Mouse (Mus musculus) c-Kit-positive CD71-positive TER-119-negative erythroid progenitor cells, embryonic 14.5 days (primary cell): ENCODE data around the gene Ccl28.
"Not testable (repeated sequence)": the region's sequence is repeated elsewhere in the genome, so short reads cannot be mapped to it uniquely, and the experiment has no call there.

Source experiments
- DNase-seq: peaks from one replicate; pipeline ENCODE4 v3.0.0-alpha.2; 2013; ENCODE audit warnings: low read depth

Gene Ccl28

DNA sequence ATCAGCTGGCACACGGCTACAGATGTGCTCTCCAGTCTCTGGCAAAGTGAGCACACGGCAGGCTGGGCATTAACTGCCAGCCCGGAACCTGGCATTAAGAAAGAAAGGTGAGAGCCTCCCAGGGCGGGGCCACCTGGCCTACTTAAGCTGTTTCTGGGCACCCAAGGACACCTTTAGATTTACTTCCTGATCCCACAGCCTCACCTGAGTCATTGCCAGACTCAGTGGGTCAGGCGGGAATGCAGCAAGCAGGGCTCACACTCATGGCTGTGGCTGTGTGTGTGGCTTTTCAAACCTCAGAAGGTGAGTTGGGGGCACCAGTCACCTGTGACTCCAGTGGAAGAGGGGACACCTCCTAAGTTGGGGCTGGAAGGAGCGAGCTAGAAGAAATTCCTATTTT lies at the start of gene Ccl28:
Gene Ccl28 (plus strand): TSS at position 186 of the 400 bp plus-strand sequence.
- no peak for DNase-seq

DNA sequence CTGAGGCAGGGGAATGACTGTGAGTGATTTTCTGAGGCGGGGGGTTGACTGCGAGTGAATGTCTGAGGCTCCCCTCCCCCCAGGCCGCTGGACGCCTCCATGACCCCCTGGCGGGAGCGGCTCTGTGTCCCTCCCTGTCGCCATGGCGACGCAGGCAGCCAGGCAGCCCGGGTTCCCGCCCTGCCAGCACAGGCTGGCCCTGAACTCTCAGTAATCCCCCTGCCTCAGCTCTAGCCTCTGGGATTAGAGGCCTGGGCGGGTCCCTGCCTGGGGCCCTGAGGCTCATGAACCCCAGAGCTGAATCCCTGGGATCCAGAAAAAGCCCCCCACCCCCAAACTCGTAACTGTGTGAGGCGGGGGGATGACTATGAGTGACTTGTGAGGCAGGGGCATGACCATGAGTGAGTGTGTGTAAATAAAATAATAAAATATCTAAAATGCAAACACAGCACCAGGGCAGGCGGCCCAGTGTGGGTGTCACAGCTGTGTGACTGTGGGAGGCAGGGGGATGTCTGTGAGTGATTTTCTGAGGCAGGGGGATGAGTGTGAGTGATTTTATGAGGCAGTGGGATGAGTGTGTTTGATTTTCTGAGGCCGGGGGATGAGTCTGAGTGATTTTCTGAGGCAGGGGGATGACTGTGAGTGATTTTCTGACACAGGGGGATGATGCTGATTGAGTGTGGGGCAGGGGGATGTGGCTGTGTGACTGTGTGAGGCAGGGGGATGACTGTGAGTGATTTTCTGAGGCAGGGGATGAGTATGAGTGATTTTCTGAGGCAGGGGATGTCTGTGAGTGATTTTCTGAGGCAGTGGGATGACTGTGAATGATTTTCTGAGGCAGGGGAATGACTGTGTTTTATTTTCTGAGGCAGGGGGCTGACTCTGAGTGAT lies 27.1 kb upstream of the Ccl28 start:
- peak; percentile 64 for DNase-seq

DNA sequence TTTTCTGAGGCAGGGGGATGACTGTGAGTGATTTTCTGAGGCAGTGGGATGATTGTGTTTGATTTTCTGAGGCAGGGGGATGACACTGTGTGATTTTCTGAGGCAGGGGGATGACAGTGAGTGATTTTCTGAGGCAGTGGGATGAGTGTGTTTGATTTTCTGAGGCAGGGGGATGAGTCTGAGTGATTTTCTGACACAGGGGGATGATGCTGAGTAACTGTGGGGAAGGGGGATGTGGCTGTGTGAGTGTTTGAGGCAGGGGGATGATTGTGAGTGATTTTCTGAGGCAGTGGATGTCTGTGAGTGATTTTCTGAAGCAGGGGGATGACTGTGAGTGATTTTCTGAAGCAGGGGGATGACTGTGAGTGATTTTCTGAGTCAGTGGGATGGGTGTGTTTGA lies 25.2 kb upstream of the Ccl28 start:
- peak; percentile 65 for DNase-seq

DNA sequence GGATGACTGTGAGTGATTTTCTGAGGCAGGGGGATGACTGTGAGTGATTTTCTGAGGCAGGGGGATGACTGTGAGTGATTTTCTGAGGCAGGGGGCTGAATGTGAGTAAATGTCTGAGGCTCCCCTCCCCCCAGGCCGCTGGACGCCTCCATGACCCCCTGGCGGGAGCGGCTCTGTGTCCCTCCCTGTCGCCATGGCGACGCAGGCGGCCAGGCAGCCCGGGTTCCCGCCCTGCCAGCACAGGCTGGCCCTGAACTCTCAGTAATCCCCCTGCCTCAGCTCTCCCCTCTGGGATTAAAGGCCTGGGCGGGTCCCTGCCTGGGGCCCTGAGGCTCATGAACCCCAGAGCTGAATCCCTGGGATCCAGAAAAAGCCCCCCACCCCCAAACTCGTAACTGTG lies 24.6 kb upstream of the Ccl28 start:
- DNase-seq: not testable (repeated sequence)

DNA sequence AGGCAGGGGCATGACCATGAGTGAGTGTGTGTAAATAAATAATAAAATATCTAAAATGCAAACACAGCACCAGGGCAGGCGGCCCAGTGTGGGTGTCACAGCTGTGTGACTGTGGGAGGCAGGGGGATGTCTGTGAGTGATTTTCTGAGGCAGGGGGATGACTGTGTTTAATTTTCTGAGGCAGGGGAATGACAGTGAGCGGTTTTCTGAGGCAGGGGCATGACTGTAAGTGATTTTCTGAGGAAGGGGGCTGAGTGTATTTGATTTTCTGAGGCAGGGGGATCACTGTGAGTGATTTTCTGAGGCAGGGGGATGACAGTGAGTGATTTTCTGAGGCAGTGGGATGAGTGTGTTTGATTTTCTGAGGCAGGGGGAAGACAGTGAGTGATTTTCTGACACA lies 24.1 kb upstream of the Ccl28 start:
- DNase-seq: peak; percentile 31

DNA sequence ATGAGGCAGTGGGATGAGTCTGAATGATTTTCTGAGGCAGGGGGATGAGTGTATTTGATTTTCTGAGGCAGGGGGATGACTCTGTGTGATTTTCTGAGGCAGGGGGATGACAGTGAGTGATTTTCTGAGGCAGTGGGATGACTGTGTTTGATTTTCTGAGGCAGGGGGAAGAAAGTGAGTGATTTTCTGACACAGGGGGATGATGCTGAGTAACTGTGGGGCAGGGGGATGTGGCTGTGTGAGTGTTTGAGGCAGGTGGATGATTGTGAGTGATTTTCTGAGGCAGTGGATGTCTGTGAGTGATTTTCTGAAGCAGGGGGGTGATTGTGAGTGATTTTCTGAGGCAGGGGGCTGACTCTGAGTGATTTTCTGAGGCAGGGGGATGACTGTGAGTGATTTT lies 23.5 kb upstream of the Ccl28 start:
- peak; percentile 90 for DNase-seq

DNA sequence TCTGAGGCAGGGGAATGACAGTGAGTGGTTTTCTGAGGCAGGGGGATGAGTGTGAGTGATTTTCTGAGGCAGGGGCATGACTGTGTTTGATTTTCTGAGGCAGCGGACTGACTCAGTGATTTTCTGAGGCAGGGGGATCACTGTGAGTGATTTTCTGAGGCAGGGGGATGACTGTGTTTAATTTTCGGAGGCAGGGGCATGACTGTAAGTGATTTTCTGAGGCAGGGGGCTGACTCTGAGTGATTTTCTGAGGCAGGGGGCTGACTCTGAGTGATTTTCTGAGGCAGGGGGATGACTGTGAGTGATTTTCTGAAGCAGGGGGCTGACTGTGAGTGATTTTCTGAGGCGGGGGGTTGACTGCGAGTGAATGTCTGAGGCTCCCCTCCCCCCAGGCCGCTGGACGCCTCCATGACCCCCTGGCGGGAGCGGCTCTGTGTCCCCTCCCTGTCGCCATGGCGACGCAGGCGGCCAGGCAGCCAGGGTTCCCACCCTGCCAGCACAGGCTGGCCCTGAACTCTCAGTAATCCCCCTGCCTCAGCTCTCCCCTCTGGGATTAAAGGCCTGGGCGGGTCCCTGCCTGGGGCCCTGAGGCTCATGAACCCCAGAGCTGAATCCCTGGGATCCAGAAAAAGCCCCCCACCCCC lies 20.8 kb upstream of the Ccl28 start:
- DNase-seq: not testable (repeated sequence)

DNA sequence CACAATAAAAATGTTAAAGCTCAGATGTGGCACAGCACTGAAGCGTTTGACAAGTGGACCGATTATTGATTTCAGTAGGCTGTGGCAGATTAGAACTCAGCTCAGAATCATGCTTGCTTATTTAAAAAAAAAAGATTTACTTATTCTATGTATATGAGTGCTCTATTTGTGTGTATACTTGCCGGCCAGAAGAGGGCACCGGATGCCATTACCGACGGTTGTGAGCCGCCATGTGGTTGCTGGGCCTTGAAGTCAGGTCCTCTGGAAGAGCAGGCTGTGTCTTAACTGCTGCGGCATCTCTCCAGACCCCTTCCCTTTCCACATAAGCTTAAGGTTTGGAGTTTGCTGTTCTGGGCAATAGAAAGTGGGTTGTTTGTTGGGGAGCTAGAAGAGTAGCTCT lies 19.7 kb upstream of the Ccl28 start:
- DNase-seq: not testable (repeated sequence)

DNA sequence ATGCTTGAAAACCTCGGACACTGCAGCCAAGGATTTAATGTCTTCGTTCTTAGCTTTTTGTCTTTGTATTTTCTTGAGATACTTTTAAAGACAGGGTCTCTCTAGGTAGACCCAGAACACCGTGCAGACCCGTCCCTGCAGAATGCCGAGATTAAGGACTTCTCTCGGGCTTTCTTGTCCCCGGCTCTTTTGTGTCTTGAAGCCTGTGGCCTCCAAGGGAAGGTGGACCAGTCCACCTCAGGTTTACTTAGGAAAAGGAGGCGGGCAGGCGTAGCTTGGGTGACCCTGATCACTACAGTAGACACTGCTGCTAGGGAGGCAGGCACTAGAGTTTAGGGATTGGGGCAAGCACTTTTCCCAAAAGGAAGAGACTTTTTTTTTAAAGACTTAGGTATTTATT lies 19.3 kb upstream of the Ccl28 start:
- DNase-seq: not testable (repeated sequence)

DNA sequence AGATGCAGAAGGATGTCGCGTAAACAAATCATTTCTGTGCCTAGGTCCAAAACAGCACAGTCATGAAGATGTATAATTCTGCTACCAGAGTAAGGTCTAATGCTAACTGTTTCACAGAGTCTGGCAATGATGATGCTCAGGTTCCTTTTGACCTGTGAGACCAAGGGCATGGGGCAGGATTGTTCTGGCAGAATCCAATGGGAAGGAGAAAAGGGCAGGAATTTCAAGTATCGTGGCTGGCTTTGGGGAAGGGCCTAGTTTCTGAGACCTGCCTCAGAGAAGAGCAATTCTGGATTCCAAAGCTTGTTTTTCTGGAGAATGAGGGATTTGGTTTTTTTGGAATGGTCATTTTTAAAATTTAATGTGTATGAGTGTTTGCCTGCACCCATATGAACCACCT lies 4.8 kb upstream of the Ccl28 start:
- DNase-seq: no peak

DNA sequence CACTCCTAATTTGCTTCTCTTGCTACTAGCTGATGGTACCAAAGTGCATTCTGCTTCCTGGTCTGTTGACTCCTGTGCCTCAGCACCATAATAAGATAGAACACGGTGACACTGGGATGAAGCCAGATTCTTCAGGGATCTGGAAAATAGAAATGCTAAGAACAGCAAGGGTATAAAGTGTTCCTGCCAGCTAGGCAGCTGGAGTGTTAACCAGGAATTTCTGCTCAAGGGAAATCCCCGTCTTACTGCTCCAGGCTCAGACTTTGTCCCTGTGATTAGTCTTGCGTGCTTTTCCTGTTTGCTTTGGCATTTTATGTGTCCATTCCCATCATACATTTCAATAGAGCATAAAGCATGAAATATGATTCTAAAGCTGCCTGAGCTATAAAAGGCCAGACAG lies 3.9 kb upstream of the Ccl28 start:
- no peak for DNase-seq

DNA sequence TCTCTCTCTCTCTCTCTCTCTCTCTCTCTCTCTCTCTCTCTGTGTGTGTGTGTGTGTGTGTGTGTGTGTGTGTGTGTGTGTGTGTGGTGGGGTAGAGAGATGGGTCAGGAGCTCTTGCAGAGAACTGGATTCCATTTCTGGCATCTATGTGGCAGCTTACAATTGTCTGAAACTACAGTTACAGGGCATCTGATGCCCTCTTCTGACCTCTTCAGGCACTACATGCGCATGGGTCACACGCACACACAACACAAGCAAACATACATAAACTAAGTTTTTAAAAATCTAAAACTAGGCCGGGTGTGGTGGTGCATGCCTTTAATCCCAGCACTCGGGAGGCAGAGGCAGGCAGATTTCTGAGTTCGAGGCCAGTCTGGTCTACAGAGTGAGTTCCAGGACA lies 2.3 kb downstream of the Ccl28 start:
- not testable (repeated sequence) for DNase-seq

DNA sequence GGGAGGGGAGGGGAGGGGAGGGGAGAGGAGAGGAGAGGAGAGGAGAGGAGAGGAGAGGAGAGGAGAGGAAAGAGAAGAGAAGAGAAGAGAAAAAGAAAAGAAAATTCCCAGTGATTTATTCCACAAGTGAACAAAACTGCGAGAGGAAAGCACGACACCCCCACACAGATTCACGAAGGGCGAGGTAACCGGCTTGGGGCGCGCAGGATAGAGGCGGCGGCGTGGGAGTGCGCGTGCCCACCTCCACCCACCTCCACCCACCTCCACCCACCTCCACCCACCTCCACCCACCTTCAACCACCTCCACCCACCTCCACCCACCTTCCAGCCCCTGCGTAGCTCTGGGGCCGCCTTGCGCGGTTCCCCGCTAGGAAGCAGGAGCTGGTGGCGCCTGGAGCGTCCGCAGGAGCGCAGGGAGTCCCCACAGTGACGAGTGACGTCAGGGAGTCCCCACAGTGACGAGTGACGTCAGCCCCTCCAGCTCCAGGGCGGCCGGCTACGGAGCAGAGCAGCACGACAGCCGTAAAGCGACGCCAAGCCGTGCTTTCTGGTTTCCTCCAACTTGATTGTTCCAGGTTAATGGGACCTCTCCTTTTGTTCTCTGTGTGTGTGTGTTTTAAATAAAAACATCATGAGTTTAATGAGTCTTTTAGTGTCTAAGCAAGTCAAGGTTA lies 8.0 kb downstream of the Ccl28 start:
- DNase-seq: peak; percentile 77

DNA sequence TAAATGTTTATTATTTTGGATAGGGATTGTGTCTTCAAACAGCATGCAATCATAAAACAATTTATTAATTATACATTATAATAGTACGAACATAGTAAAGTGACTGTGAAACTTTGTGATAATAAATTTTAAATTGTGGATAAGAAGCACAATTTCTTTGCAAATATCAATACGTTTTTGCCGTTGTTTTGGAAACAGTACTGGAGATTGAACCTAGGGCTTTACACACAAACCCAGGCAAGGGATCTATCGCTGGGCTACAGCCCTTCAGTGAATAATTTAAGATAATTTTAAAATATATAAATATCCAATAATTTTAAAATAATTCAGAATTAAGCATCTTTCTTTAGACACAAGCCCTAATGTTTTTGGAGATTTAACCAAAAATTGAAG lies 8.5 kb downstream of the Ccl28 start:
- DNase-seq: no peak

DNA sequence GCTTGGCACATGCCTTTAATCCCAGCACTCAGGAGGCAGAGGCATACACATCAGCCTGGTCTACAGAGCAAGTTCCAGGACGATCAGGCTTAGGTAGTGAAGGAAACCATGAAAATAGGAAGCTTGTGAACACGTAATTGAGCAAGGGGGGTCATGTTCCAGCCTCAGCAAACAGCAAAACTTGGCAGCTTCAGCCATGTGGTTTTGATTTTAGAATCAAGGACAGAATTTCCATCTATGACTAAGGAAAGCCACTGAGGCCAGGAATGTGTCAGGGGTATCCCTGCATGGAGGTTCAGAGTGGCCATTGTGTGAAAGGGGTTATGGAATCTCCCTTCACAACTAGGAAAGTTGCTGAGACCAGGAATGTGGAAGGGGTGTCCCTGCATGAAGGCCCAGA lies 11.9 kb downstream of the Ccl28 start:
- DNase-seq: no peak

DNA sequence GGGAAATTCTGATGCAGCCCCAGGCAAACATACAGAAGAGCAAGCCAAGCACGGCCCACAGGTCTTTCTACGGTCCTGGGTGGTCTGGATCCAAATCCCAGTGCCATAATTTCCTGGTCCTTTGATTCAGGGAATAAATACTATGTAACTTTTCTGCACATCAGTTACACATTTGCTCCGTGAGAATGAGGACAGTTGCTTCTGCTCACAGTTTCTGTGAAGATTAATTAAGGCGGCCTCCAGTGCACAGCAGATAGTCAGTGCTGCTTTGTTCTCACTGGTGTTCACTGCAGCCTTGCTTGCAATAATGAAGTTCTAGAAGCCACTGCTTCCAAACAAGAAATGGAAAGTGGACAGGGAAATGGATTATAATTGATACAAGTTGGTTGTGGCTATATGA lies 14.2 kb downstream of the Ccl28 start:
- no peak for DNase-seq

DNA sequence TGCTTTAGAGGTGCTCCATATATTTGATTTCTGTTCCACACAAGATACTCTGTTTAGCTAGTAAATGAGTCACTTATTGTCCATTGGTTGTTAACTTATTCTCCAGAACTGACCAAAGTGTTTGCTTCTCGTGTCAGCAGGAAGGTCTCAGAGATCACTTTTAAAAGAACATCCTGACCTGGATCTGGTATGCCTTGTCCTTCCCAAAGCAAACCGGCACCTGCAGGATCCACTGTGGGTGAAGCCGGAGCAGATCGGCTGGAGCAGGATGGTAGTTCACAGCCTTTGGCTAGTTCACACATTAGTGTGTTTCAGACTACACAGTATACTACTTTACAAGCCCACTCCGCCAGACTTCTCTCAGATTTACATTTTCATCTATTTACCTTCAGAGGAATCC lies 14.8 kb downstream of the Ccl28 start:
- no peak for DNase-seq

DNA sequence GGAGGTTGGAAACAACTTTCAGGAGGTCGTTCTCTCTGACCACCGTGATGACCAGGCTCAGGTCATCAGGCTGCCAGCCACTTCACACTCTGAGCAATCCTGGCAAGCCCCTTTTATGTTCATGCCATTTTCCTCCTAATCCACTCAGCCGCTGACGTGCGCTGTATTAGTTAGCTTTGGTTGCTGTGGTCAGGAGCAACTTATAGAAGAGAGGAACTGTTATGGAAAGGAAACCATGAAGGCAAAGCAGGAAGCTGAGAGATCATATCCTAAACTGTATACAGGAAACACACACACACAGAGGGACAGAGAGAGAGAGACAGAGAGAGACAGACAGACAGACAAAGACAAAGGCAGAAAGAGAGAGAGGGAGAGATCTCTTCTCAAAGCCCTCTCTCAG lies 15.7 kb downstream of the Ccl28 start:
- DNase-seq: no peak

DNA sequence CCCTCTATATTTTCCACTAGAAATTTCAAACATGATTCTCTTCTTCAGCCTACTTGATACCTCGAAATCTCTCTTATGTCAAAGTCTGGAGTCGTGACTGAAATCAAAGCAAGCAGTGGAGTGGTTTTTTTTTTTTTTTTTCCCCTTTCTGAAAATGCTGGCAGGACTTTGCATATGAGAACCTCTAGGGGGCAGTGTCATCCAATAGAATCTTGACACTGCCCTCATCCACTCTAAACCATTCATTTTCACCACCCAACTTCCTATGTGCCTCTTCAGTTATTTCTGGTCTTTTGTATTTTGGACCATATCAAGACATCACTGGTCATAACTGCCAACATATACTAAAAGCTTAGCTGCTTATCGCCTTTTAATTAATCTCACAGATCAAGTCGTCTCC lies 16.9 kb downstream of the Ccl28 start:
- DNase-seq: peak; percentile 28

DNA sequence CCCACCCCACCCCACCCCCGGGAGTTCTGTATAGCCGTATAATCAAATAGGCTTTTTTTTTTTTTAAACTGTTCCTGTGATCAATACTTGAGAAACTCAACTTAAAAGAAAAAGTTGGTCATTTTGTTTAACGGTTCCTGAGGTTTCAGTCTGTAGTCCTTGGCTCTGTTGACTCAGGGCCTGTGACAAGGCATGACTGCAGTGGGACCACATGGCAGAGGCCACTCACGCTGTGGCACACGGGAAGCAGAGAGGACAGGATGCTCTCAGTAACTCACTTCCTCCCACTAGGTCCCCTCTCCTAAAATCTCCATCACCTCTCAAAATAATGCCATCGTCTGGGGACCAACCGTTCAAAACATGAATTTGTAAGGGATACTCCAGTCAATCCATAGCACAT lies 17.5 kb downstream of the Ccl28 start:
- DNase-seq: no peak

DNA sequence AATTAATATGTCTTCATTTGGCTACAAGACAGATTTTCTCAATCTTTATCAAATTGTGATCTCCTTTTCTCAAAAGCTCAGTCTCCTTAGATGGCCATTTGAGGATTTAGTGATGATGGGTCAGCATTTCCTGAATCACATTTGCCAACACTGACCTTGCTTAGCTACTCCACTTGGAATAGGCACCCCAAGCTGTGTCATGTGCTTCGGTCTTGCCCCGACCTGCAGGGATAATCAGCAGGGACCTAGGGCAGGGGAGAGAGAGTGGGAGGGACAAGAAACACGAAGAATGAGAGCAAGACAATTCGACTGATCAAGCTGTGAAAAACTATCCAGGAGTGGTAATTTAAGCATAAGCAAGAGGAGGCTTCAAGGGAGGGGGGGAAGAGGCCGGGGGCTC lies 21.1 kb downstream of the Ccl28 start:
- DNase-seq: no peak

DNA sequence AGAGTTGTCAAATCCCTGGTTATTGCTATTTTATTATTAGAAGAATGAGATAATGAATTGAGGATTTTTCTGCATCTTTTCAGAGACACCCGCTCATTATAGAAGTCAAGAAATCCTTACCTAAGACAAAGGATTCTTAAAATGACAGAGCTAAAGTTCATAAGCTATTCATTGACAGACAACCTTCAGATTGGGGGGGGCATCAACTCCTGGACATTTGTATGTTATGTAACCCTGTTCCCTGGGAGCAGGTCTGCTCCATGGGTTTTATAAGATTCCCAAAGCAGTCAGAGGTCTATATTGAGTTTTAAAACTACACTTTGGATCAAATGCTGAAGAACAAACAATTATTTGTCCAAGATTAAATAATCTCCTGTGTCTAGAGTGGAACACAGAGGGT lies 22.9 kb downstream of the Ccl28 start:
- DNase-seq: no peak
